Mouse (Mus musculus) MEL (cell line): ENCODE data around the gene Fgf22.
A peak's percentile ranks its signal among the peaks of the same experiment; 100 is the strongest.

Experiments
- CTCF ChIP-seq, 3 experiments: IDR thresholded peaks in 2 of 3; conservative IDR thresholded peaks in 1 of 3; 2 replicates each; pipeline ENCODE4 v1.5.1; 2011 to 2012; ENCODE audit warnings: low read length in 3 of 3, low read depth in 2 of 3, mild to moderate bottlenecking in 2 of 3, improper control_type of control experiment in 1 of 3, inconsistent platforms in 1 of 3, mixed read lengths in 1 of 3, moderate library complexity in 1 of 3; ENCODE audit not compliant: control insufficient read depth in 1 of 3, insufficient read depth in 1 of 3, poor library complexity in 1 of 3, severe bottlenecking in 1 of 3
- E2F4 ChIP-seq: IDR thresholded peaks from 2 replicates; pipeline ENCODE4 v1.6.1; 2011; ENCODE audit warnings: low read depth, low read length, improper control_type of control experiment, borderline replicate concordance
- ELF1 ChIP-seq: IDR thresholded peaks from 2 replicates; pipeline ENCODE4 v1.6.1; 2014; ENCODE audit warnings: low read depth, mild to moderate bottlenecking, inconsistent platforms, low read length, improper control_type of control experiment, moderate library complexity
- GATA1 ChIP-seq: IDR thresholded peaks from 2 replicates; pipeline ENCODE4 v1.6.1; 2011; ENCODE audit warnings: low read depth, low read length, improper control_type of control experiment
- MAX ChIP-seq: IDR thresholded peaks from 2 replicates; pipeline ENCODE4 v1.6.1; 2011; ENCODE audit warnings: low read length, improper control_type of control experiment
- MEF2A ChIP-seq: IDR thresholded peaks from 2 replicates; pipeline ENCODE4 v1.6.1; 2014; ENCODE audit warnings: low read depth, mild to moderate bottlenecking, inconsistent platforms, low read length, improper control_type of control experiment; ENCODE audit not compliant: poor library complexity, insufficient replicate concordance, severe bottlenecking; ENCODE audit errors: extremely low read depth
- POLR2A ChIP-seq, 2 experiments: IDR thresholded peaks; 2 replicates each; pipeline ENCODE4 v1.6.1; 2011 to 2012; ENCODE audit warnings: low read length in 2 of 2, mild to moderate bottlenecking in 2 of 2, control low read depth in 1 of 2, improper control_type of control experiment in 1 of 2, low read depth in 1 of 2, moderate library complexity in 1 of 2; ENCODE audit not compliant: control insufficient read depth in 1 of 2, insufficient read depth in 1 of 2, poor library complexity in 1 of 2
- POLR2AphosphoS5 ChIP-seq: IDR thresholded peaks from 2 replicates; pipeline ENCODE4 v1.6.1; 2012; ENCODE audit warnings: low read depth, borderline replicate concordance, mild to moderate bottlenecking, inconsistent platforms, low read length, moderate library complexity, mixed read lengths
- TAL1 ChIP-seq: IDR thresholded peaks from 2 replicates; pipeline ENCODE4 v1.6.1; 2012; ENCODE audit warnings: mild to moderate bottlenecking, inconsistent platforms, low read length, moderate library complexity, mixed read lengths
- TBP ChIP-seq: IDR thresholded peaks from 2 replicates; pipeline ENCODE4 v1.8.0; 2011; ENCODE audit warnings: low read depth, low read length, improper control_type of control experiment
- ZC3H11A ChIP-seq: IDR thresholded peaks from 2 replicates; pipeline ENCODE4 v1.6.1; 2012; ENCODE audit warnings: low read depth, mild to moderate bottlenecking, inconsistent platforms, low read length, improper control_type of control experiment

DNA sequence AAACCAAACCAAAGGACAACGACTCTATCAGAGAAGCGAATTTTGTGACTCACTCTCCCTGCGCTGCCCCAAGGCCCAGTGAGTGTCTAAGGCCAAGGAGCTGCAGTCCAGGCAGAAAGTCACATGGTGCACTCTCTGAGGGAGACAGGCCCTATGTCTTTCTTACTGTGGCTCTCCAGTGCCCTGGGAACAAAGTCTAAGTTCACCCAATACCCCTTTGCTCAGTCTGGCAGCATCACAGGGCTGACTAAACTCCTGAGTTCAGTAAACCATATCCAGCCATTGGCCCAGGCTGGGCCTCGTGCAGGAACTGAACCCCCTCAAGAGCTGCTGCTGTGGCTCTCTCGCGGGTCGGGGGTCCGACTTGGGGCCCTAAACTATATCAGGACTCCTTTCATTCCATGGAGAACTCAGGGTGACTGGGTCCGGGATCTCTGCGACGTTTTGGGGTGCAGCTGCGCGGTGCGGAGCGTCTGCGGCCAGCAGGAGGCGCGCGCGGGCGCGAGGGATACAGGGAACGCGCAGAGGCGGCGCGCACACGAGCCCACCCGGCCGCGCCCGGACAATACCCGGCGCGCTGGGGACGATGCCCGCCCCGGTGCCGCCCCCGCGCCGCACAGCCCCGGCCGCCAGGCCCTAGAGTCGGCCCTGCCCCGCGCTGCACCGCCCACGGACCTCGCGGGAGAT, 38.3 kb downstream of the Fgf22 start, which contains the start of gene Palm:
- TF ChIP-seq TBP (no peak), POLR2A (IDR thresholded peaks at IDR 0.05; ENCODE audit: control insufficient read depth in 1 of 2, insufficient read depth in 1 of 2, low read depth in 1 of 2, low read length in 2 of 2, poor library complexity in 1 of 2) (peak in 1 of 2 experiments; percentile 50; a peak in 2 of 4 replicates), ZC3H11A (no peak), ELF1 (no peak), MAX (no peak; the same call in 1 of the 2 replicates), POLR2AphosphoS5 (no peak), MEF2A (no peak), GATA1 (no peak), E2F4 (no peak), TAL1 (no peak), CTCF (IDR thresholded peaks at IDR 0.05 in 2 of 3, conservative IDR thresholded peaks at IDR 0.05 in 1 of 3; ENCODE audit: control insufficient read depth in 1 of 3, insufficient read depth in 1 of 3, low read depth in 2 of 3, low read length in 3 of 3, poor library complexity in 1 of 3, severe bottlenecking in 1 of 3) (peak; percentile 71 to 91 (median 82); a peak in 5 of 6 replicates)
